Mouse (Mus musculus): ENCODE measurements around the gene Actn1.

- TF ChIP-seq CTCF (IDR thresholded peaks at IDR 0.05; ENCODE audit: insufficient read depth, low read length) (no peak), POLR2A (IDR thresholded peaks at IDR 0.05; ENCODE audit: borderline replicate concordance, extremely low read depth, low read depth, low read length) (no peak)
These were observed 102.5 kb downstream of the Actn1 start for GRCm38 (mm10) chr12:80157675-80158074.

Data from lung, adult 2 months (tissue).